Mouse (Mus musculus): ENCODE data around the gene Wdr38. TPM values are rescaled to one million over a fixed set of nuclear protein-coding genes. Genes with fewer than 3 reads are reported as not detected.
A peak's percentile ranks its signal among the peaks of the same experiment; 100 is the strongest.
"Not testable (repeated sequence)": the region's sequence is repeated elsewhere in the genome, so short reads cannot be mapped to it uniquely, and the experiment has no call there.

Wdr38 gene
- polyA plus RNA-seq, 1 experiment from 2014 or later = 1.9 TPM

DNA sequence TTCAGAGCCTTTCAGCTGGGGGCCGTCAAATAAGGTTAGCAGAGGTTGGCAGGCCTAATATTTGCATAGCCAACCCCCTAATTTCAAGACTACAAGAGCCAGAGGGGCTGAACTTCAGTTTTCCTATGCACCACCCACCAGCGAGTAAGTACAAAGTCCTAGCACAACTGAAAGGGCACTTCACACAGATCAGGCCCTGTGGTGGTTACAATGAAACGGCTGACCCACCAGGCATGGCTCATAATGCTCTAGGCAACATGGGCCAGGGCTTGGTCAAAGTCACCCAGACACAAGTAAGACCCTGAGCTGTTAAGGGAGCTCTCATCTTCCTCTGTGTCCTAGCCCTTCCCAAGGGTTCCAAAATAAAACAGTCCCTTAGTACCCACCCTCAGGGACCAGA is 4.6 kb downstream of the Wdr38 start:
- H3K27me3 ChIP-seq (ENCODE audit: poor library complexity, severe bottlenecking) = peaks cover 7% of the 10 kb centered on the region
- H3K27ac ChIP-seq = no peak overlapping the region
- 81% methylated on average over 3 of the region's 3 CpGs for WGBS
- no peaks in the 10 kb centered on the region for H3K9me3 ChIP-seq
- no peak for DNase-seq (ENCODE audit: extremely low spot score, low spot score)
- H3K4me1 ChIP-seq = peaks cover 54% of the 10 kb centered on the region
- H3K36me3 ChIP-seq (replicated peaks) = peaks cover 51% of the 10 kb centered on the region
- peak overlapping the region; percentile 93; the same call in 1 of the 2 replicates for H3K4me3 ChIP-seq

DNA sequence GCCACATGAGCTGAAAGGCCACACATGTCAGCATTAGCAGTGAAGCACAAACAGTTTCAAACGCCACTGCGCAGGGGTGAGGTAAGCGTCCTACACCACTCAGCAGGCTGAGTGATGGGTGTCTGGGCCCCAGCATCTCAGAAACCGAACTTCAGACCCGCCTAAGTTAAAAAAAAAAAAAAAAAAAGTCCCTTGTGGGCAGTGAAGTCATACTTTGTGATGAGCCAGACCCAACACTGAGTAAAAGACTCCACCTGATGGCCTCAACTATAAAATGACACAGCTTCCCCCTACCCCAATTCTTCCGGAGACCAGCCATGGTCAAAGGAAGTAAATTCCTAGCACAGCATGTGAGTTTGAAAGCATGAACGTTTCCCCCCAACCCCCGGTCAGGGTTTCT is 5.8 kb downstream of the Wdr38 start:
- H3K27ac ChIP-seq = 0 out of 2 replicates have a peak overlapping the region, but pooled peaks have one; percentile 40
- no peaks in the 10 kb centered on the region for H3K27me3 ChIP-seq (ENCODE audit: poor library complexity, severe bottlenecking)
- 61% methylated on average over 8 of the region's 8 CpGs for WGBS
- H3K4me1 ChIP-seq = peaks cover 52% of the 10 kb centered on the region
- DNase-seq (ENCODE audit: extremely low spot score, low spot score) = no peak
- H3K4me3 ChIP-seq = peak overlapping the region; percentile 93
- peaks cover 51% of the 10 kb centered on the region for H3K36me3 ChIP-seq (replicated peaks)
- H3K9me3 ChIP-seq = no peaks in the 10 kb centered on the region

- Histone ChIP-seq H3K9me3 (no peaks in the 10 kb centered on the region), H3K27me3 (ENCODE audit: poor library complexity, severe bottlenecking) (no peaks in the 10 kb centered on the region)
- WGBS = 78% methylated on average over 5 of the region's 5 CpGs
These were observed 6.2 kb downstream of the Wdr38 start for GRCm38 (mm10) chr2:39003512-39003911.

GRCm38 (mm10) chr2:39004372-39004771 is 7.1 kb downstream of the Wdr38 start:
- Histone ChIP-seq H3K4me3 (peak overlapping the region; percentile 93), H3K27me3 (ENCODE audit: poor library complexity, severe bottlenecking) (no peaks in the 10 kb centered on the region), H3K36me3 (replicated peaks) (peaks cover 49% of the 10 kb centered on the region), H3K27ac (peak overlapping the region; percentile 97), H3K9me3 (no peaks in the 10 kb centered on the region), H3K4me1 (peaks cover 56% of the 10 kb centered on the region)
- DNase-seq (ENCODE audit: extremely low spot score, low spot score) = peak; percentile 47
- WGBS = 0% methylated on average over 11 of the region's 11 CpGs

More at GRCm38 (mm10) chr2:39003512-39003911, 6.2 kb downstream of the Wdr38 start:
- no peak for DNase-seq (ENCODE audit: extremely low spot score, low spot score)
- H3K4me3 ChIP-seq = peak overlapping the region; percentile 93
- H3K4me1 ChIP-seq = peaks cover 50% of the 10 kb centered on the region
- H3K27ac ChIP-seq = peak overlapping the region; percentile 97
- peaks cover 51% of the 10 kb centered on the region for H3K36me3 ChIP-seq (replicated peaks)

GRCm38 (mm10) chr2:39004880-39005435 is 7.7 kb downstream of the Wdr38 start, which contains the start of gene Arpc5l:
Gene Arpc5l, plus strand, starts transcription at chr2:39005348.
- Histone ChIP-seq H3K27me3 (ENCODE audit: poor library complexity, severe bottlenecking) (no peaks in the 10 kb centered on the region), H3K9me3 (no peaks in the 10 kb centered on the region), H3K36me3 (replicated peaks) (peaks cover 43% of the 10 kb centered on the region), H3K4me3 (peak within 1 kb of the TSS; percentile 93), H3K4me1 (peaks cover 61% of the 10 kb centered on the region), H3K27ac (peak within 1 kb of the TSS; percentile 97)
- peak; percentile 92 for DNase-seq (ENCODE audit: extremely low spot score, low spot score)
- WGBS = under 1% methylated on average over 58 of the region's 58 CpGs

DNA sequence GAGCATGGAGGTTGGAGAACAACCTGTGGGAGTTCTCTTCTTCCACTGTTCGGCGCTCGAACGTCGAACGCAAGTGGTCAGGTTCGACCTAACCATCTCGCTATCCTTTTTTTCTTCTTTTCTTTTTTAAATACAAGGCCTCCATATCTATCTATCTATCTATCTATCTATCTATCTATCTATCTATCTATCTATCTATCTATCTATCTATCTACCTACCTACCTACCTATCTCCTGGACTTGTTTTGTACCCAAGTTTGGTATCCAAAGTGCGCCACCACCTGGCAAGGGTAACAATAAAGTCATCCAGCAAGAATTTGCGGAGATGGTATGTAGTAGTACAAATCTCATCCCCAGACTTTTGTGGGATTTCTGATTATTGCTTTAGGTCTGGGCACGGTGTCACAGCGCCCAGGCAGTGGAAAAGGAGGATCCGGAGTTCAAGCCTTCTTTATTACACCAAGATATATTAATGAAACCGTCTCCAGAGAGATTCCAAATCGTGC is 8.4 kb downstream of the Wdr38 start, which contains the start of gene Rpl35:
TSS of gene Rpl35 (minus strand) at position 51 of the 506 bp plus-strand sequence.
- peak within 1 kb of the TSS; percentile 93 for H3K4me3 ChIP-seq
- H3K36me3 ChIP-seq (replicated peaks) = peaks cover 39% of the 10 kb centered on the region
- WGBS = 14% methylated on average over 15 of the region's 15 CpGs
- H3K4me1 ChIP-seq = peaks cover 61% of the 10 kb centered on the region
- no peaks in the 10 kb centered on the region for H3K27me3 ChIP-seq (ENCODE audit: poor library complexity, severe bottlenecking)
- H3K9me3 ChIP-seq = no peaks in the 10 kb centered on the region
- no peak for DNase-seq (ENCODE audit: extremely low spot score, low spot score)
- H3K27ac ChIP-seq = peak within 1 kb of the TSS; percentile 97

- WGBS = 93% methylated on average over 14 of the region's 14 CpGs
These were observed 9.0 kb downstream of the Wdr38 start for GRCm38 (mm10) chr2:39006149-39006730.

DNA sequence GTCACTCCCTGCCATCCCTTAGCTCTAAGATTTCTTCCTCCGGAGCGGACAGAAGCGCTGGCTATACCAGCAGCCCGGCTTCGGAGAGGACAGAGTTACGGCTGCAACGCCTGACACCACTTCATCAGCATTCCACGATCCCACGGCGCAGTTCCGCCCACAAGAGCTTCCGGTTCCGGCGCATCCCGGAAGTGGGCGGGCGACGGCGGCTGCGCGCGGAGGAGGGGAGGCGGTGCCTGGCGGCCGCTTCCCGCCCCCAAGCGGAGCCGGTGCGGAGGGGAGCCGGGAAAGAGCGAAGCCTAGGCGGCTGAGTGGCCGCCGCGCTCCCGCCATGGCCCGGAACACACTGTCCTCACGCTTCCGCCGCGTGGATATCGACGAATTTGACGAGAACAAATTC is 10.6 kb downstream of the Wdr38 start:
- DNase-seq (ENCODE audit: extremely low spot score, low spot score) = peak; percentile 94
- Histone ChIP-seq H3K27ac (peak overlapping the region; percentile 92), H3K27me3 (ENCODE audit: poor library complexity, severe bottlenecking) (no peaks in the 10 kb centered on the region), H3K4me3 (peak overlapping the region; percentile 93), H3K36me3 (replicated peaks) (peaks cover 39% of the 10 kb centered on the region), H3K9me3 (no peaks in the 10 kb centered on the region), H3K4me1 (peaks cover 55% of the 10 kb centered on the region)
- under 1% methylated on average over 44 of the region's 44 CpGs for WGBS

More at GRCm38 (mm10) chr2:39006149-39006730, 9.0 kb downstream of the Wdr38 start:
- Histone ChIP-seq H3K4me3 (peak overlapping the region; percentile 93), H3K27ac (no peak overlapping the region), H3K4me1 (peaks cover 66% of the 10 kb centered on the region), H3K27me3 (ENCODE audit: poor library complexity, severe bottlenecking) (no peaks in the 10 kb centered on the region), H3K36me3 (replicated peaks) (peaks cover 39% of the 10 kb centered on the region), H3K9me3 (no peaks in the 10 kb centered on the region)
- DNase-seq (ENCODE audit: extremely low spot score, low spot score) = no peak

DNA sequence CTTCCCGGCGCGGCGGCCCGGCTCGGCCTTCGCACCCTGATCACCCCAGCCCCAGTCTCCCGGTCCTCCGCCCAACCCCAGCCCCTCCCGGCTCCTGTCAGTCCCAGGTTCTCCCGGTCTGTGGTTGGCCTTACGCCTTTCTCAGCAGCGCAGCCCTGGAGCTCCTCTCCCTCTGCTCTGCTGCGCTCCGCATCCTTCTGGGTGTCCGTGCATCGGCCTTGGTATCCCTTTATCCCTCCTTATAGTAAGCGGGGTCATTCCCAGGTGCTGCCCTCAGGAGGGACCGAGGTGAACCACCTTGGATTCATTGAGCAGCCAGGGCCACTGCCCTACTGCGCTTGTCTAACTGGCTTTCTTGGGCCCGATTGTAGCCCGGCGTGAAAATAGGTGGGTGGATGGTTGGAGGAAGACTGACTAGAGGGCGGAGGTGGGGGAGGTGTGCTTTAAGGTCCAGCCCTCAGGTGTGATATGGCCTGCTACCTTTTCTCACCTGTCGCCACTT is 11.1 kb downstream of the Wdr38 start:
- Histone ChIP-seq H3K27ac (peak overlapping the region; percentile 92), H3K9me3 (no peaks in the 10 kb centered on the region), H3K36me3 (replicated peaks) (peaks cover 39% of the 10 kb centered on the region), H3K4me3 (peak overlapping the region; percentile 93), H3K27me3 (ENCODE audit: poor library complexity, severe bottlenecking) (no peaks in the 10 kb centered on the region), H3K4me1 (peaks cover 49% of the 10 kb centered on the region)
- 1% methylated on average over 25 of the region's 25 CpGs for WGBS
- no peak for DNase-seq (ENCODE audit: extremely low spot score, low spot score)

GRCm38 (mm10) chr2:39008954-39009365 is 11.7 kb downstream of the Wdr38 start:
- Histone ChIP-seq H3K36me3 (replicated peaks) (peaks cover 39% of the 10 kb centered on the region), H3K27ac (peak overlapping the region; percentile 92), H3K9me3 (no peaks in the 10 kb centered on the region), H3K4me1 (peaks cover 44% of the 10 kb centered on the region), H3K27me3 (ENCODE audit: poor library complexity, severe bottlenecking) (no peaks in the 10 kb centered on the region), H3K4me3 (peak overlapping the region; percentile 93)
- WGBS = 41% methylated on average over 3 of the region's 3 CpGs
- DNase-seq (ENCODE audit: extremely low spot score, low spot score) = no peak

GRCm38 (mm10) chr2:39010144-39010543 is 12.9 kb downstream of the Wdr38 start:
- Histone ChIP-seq H3K36me3 (replicated peaks) (peaks cover 48% of the 10 kb centered on the region), H3K4me1 (peaks cover 40% of the 10 kb centered on the region)
- 97% methylated on average over 5 of the region's 5 CpGs for WGBS
- not testable (repeated sequence) for H3K27ac ChIP-seq; H3K27me3 ChIP-seq (ENCODE audit: poor library complexity, severe bottlenecking); H3K9me3 ChIP-seq; H3K4me3 ChIP-seq; DNase-seq (ENCODE audit: extremely low spot score, low spot score)

DNA sequence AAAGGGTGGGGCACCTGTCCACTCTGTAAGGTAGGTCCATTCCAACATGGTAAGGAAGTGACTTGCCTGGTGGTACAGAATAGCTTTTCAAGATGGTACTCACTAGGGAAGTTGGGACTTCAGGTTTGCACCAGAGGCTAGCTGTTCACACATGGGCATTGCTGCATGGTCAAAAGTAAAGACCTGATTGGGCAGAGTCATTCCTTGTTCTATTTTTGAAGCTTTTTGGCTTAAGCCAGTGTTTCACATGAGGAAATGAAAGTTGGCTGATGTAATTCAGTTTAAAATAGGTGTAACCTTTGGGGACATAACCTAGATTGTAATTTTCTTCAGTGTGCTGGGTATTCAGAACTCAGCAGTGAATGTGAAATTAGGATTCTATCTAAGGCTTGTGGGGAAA is 14.0 kb downstream of the Wdr38 start:
- H3K4me1 ChIP-seq = peaks cover 34% of the 10 kb centered on the region
- no peak overlapping the region for H3K4me3 ChIP-seq
- no peak for DNase-seq (ENCODE audit: extremely low spot score, low spot score)
- no peaks in the 10 kb centered on the region for H3K27me3 ChIP-seq (ENCODE audit: poor library complexity, severe bottlenecking)
- H3K27ac ChIP-seq = no peak overlapping the region
- peaks cover 59% of the 10 kb centered on the region for H3K36me3 ChIP-seq (replicated peaks)
- no peaks in the 10 kb centered on the region for H3K9me3 ChIP-seq

GRCm38 (mm10) chr2:39011971-39012370 is 14.7 kb downstream of the Wdr38 start:
- no peak for DNase-seq (ENCODE audit: extremely low spot score, low spot score)
- peaks cover 66% of the 10 kb centered on the region for H3K36me3 ChIP-seq (replicated peaks)
- WGBS = 90% methylated on average over 3 of the region's 3 CpGs

More at GRCm38 (mm10) chr2:39011971-39012370, 14.7 kb downstream of the Wdr38 start:
- no peak overlapping the region for H3K4me3 ChIP-seq
- H3K27ac ChIP-seq = no peak overlapping the region
- H3K9me3 ChIP-seq = no peaks in the 10 kb centered on the region
- H3K27me3 ChIP-seq (ENCODE audit: poor library complexity, severe bottlenecking) = no peaks in the 10 kb centered on the region
- peaks cover 26% of the 10 kb centered on the region for H3K4me1 ChIP-seq

All from forebrain, embryonic 10.5 days (tissue).